Mouse (Mus musculus) retina, adult 2 months (tissue): ENCODE results near the gene Lrrc7.
A peak's percentile ranks its signal among the peaks of the same experiment; 100 is the strongest.
"Not testable (repeated sequence)": the region's sequence is repeated elsewhere in the genome, so short reads cannot be mapped to it uniquely, and the experiment has no call there.

ENCODE experiments used
- DNase-seq: peaks from one replicate; pipeline ENCODE4 v3.0.0-alpha.2; 2012; ENCODE audit warnings: low read depth, low spot score

The Lrrc7 gene

DNA sequence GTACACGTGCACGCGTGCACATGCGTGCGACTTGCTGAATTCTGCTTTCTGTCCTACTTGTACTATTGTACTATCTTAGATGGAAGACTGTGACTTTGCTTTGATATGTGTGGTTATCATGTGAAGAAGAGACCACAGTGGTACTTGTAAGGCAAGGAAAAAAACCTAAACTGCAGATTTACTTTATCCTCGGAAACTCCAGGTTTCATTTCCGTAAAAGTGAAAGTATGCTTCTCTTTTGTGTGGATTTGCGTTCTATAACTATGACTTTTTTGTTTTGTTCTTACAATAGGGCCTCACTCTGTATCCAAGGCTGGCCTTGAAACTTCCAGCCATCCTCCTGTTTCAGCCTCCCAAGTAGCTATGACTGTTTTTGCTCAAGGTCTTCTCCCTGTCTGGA lies 392.8 kb downstream of the Lrrc7 start:
- DNase-seq, result no peak

GRCm38 (mm10) chr3:158168454-158168853 lies 393.6 kb downstream of the Lrrc7 start:
- no peak for DNase-seq

- no peak for DNase-seq
Observed at GRCm38 (mm10) chr3:158165004-158165403, 397.0 kb downstream of the Lrrc7 start.

GRCm38 (mm10) chr3:158164452-158164851 lies 397.6 kb downstream of the Lrrc7 start:
- no peak for DNase-seq

GRCm38 (mm10) chr3:158163127-158163526 lies 398.9 kb downstream of the Lrrc7 start:
- DNase-seq, result no peak

GRCm38 (mm10) chr3:158161924-158162490 lies 400.0 kb downstream of the Lrrc7 start:
- DNase-seq, result no peak

- DNase-seq, result no peak
Observed at GRCm38 (mm10) chr3:158155515-158156286, 406.3 kb downstream of the Lrrc7 start.

- DNase-seq, result no peak
Observed at GRCm38 (mm10) chr3:158154134-158154533, 407.9 kb downstream of the Lrrc7 start.

DNA sequence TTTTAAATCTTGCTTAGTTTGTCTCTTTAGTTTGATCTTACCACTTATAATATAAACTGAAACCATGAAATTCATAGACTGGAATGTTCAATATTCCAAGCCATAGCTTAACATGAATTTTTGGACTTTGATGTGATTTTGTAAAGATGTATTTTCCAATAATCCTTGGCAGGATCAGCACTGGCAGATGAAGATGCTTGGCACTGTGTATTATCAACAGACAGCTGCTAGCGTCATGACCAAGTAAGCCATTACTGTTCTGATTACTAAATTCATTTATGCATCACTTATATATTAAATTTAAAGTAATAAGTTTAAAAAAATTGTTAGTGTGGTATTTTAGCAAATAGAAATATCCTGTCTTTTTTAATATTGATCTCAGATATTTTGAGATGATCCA lies 413.0 kb downstream of the Lrrc7 start:
- DNase-seq, result no peak

- DNase-seq, result no peak
Observed at GRCm38 (mm10) chr3:158140629-158141028, 421.4 kb downstream of the Lrrc7 start.

- DNase-seq, result no peak
Observed at GRCm38 (mm10) chr3:158137796-158138195, 424.2 kb downstream of the Lrrc7 start.

GRCm38 (mm10) chr3:158131672-158132071 lies 430.3 kb downstream of the Lrrc7 start:
- DNase-seq, result no peak

DNA sequence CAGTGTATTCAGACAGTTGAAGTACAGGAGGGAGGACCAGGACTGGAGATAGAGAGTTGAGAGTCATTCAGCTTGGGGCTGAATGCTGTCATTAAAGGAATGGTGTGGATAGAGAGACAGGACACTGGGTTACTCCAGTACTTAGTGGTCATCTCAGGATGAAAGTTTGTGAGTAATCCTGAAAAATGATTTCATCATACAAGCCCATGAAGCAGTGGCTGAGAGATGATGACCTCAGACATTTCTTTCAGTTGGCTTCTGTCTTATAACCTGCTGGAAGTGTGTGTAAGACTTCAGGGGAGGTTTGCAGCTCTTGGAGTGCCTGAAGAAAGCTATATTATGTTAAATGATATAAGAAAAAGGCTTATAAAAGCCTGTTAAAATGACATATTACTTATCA lies 430.8 kb downstream of the Lrrc7 start:
- no peak for DNase-seq

- DNase-seq, result no peak
Observed at GRCm38 (mm10) chr3:158122899-158123298, 439.1 kb downstream of the Lrrc7 start.

DNA sequence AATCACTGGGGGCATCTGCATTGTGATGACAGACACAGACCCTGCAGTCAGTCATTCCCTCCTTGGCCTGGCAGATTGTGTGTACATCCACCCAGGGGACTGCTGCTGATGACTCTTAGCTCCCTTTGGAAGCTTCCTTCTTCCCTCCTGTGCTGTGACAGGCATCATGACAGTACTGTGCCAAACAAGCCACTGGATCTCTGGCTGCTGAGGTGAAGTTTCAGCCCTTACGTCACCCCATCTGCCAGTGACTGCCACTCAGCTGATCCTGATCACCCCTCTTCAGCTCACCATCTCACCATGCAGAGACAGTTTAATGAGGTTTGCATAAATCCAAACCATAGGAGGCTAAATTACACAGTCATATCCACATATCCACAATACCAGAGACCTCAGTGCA lies 456.8 kb downstream of the Lrrc7 start:
- no peak for DNase-seq

- no peak for DNase-seq
Observed at GRCm38 (mm10) chr3:158103467-158103866, 458.6 kb downstream of the Lrrc7 start.

DNA sequence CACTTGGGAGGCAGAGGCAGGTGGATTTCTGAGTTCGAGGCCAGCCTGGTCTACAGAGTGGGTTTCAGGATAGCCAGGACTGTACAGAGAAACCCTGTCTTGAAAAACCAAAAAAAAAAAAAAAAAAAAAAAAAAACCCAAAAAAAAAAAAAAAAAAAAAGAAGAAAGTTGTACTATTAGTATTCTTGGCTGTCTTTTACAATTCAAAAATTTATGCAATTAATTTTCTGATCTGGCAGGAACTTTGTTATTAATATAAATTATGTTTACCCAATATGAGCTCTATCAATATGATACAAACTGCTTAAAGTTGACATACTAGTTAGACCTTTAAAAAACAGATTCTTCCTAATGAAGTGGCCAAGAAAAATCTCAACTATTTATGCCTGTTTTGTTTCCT lies 459.5 kb downstream of the Lrrc7 start:
- DNase-seq, result not testable (repeated sequence)

DNA sequence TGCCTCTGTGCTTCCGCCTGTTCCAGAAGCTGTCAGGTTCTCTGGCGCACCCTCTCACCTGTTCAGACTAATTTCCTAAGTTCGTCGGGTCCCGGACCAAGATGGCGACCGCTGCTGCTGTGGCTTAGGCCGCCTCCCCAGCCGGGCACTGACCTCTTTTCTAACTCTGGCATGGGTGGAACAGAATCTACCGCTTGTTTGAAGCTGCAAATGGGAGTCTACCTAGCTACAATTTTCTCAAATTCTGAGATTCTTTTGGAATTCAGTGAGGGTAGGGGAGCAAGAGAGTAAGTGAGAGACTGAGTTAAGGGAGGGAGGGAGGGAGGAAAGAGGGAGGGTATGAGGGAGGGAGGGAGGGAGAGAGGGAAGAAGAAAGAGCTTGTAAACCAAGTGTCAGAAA lies 460.0 kb downstream of the Lrrc7 start:
- DNase-seq, result not testable (repeated sequence)

- DNase-seq, result no peak
Observed at GRCm38 (mm10) chr3:158093919-158094318, 468.1 kb downstream of the Lrrc7 start.

GRCm38 (mm10) chr3:158091601-158092000 lies 470.4 kb downstream of the Lrrc7 start:
- DNase-seq, result no peak

DNA sequence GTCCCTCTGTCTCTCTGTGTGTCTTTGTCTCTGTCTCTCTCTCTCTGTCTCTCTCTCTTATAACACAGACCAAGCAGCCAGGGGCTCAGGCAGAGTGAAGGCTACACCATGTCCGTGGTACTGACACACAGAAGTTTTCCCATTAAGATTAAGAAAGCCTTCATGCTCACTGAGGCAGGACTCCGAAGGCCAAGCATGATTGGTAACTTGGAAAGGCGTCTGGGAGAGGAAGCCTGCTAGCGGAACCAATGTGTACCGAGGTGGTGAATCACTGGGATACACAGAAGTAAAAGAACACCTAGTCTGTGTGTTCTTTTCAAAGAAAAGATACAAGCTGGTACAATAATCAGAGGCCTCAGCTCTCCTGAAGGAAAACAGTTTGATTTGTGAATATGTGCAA lies 484.2 kb downstream of the Lrrc7 start:
- no peak for DNase-seq

DNA sequence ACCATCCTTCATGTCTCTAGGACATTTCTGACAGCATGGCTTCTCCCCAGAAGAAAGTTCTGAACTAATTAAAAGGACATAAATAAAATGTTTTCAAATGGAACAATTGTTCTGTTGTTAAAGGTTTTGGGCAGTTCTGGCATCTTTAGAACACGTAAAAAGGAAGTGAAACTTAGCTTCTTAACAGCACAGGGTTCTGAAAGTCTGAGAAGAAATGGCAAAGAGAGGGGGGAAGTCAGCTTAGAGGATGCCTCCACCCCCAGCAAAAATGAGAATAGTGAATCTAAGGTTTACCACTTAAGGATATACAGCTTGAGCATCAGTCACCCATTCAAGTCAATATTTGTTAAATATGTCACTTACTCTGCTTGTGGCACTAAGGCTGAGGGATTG lies 484.6 kb downstream of the Lrrc7 start:
- DNase-seq, result no peak

- peak; percentile 20 for DNase-seq
Observed at GRCm38 (mm10) chr3:158076685-158077379, 485.2 kb downstream of the Lrrc7 start.
